ENCODE assay signal across 12 mouse cellular contexts in the genomic region with DNA sequence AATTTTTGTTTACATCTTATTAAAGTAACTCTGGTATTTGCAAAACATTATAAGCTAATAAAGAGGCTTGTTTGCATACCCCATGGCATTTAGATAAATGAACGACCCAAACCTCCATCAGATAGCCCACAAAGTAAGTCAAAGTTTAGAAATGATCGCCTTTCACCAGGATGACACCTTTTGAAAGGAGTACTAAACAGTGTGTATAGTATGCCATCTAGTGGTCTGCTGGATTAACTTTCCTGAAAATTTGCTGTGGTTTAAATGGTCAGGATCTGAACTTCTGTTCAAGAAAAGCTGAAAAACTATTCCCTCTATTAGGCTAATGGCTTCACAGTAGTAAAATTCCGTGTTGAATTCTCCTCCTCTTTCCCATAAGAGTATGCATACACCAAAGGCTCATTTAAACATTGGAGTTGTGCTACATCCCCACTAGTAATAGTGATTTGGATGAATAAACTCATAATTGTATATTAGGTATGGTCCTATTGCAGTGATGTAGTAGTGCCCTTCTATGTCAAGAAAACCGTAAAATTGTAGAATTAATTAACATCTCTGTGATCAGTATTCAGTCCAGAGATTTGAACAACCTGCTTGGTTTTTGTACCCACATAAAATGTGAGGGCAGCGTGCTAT. TPM values are rescaled to one million over a fixed set of nuclear protein-coding genes. Genes with fewer than 3 reads are reported as not detected.
DNase-seq lines count a peak whose midpoint lies in the region; ATAC-seq lines count a peak whose summit lies in the region.
"Had no signal": no experiment of that assay in that cellular context is flagged by ENCODE, and none has a peak within 500 bp of the region (broad histone marks: within the 10 kb centered on the region; RNA-seq: fewer than 3 reads in every experiment).

No protein-coding gene starts in this region.

- DNase-seq in embryonic facial prominence, embryonic 11.5 days (ENCODE audit: low spot score): peak; percentile 76
- no peak for DNase-seq in embryonic facial prominence, embryonic 10.5 days (ENCODE audit: low spot score)
- DNase-seq in midbrain, embryonic 11.5 days (ENCODE audit: low spot score, missing footprints): peak; percentile 83
- DNase-seq in midbrain, embryonic 10.5 days (ENCODE audit: low spot score): no peak
- DNase-seq in hindbrain, embryonic 14.5 days (ENCODE audit: low spot score): peak; percentile 80
- no peak for DNase-seq in gastrocnemius, postnatal 36 days

- no peaks in the 10 kb centered on the region for H3K27me3 ChIP-seq in embryonic facial prominence, embryonic 11.5 days (ENCODE audit: control insufficient read depth, insufficient read depth, low read length)
- H3K27me3 ChIP-seq in embryonic facial prominence, embryonic 10.5 days (replicated peaks; ENCODE audit: low read depth, poor library complexity, severe bottlenecking): no peaks in the 10 kb centered on the region
- no peaks in the 10 kb centered on the region for H3K27me3 ChIP-seq in midbrain, embryonic 11.5 days (ENCODE audit: control insufficient read depth, insufficient read depth, low read length)
- peaks cover 3% of the 10 kb centered on the region; the same call in 1 of the 2 replicates for H3K27me3 ChIP-seq in midbrain, embryonic 10.5 days (ENCODE audit: low read depth, poor library complexity, severe bottlenecking)
- no peaks in the 10 kb centered on the region for H3K27me3 ChIP-seq in hindbrain, embryonic 14.5 days (ENCODE audit: control insufficient read depth, insufficient read depth, low read length)
- H3K27me3 ChIP-seq: liver, embryonic 15.5 days had no signal

- H3K9ac ChIP-seq in embryonic facial prominence, embryonic 11.5 days (replicated peaks; ENCODE audit: low read length): no peak overlapping the region
- no peak overlapping the region for H3K9ac ChIP-seq in midbrain, embryonic 11.5 days (ENCODE audit: low read length)
- no peak overlapping the region for H3K9ac ChIP-seq in hindbrain, embryonic 14.5 days
- H3K9ac ChIP-seq: liver, embryonic 15.5 days had no signal

- H3K4me1 ChIP-seq in embryonic facial prominence, embryonic 11.5 days (ENCODE audit: control insufficient read depth, insufficient read depth, low read length): no peaks in the 10 kb centered on the region
- no peaks in the 10 kb centered on the region for H3K4me1 ChIP-seq in embryonic facial prominence, embryonic 10.5 days
- 0 out of 2 replicates have a peak, but pooled peaks cover 2% of the 10 kb centered on the region for H3K4me1 ChIP-seq in midbrain, embryonic 11.5 days (ENCODE audit: control insufficient read depth, insufficient read depth, low read length)
- H3K4me1 ChIP-seq in midbrain, embryonic 10.5 days: peaks cover 10% of the 10 kb centered on the region; the same call in 1 of the 2 replicates
- no peaks in the 10 kb centered on the region for H3K4me1 ChIP-seq in hindbrain, embryonic 14.5 days (replicated peaks; ENCODE audit: control insufficient read depth, insufficient read depth, low read length)
- H3K4me1 ChIP-seq: liver, embryonic 15.5 days had no signal

- 43% methylated on average over 5 of the region's 5 CpGs for WGBS in embryonic facial prominence, embryonic 11.5 days
- 40% methylated on average over 5 of the region's 5 CpGs for WGBS in embryonic facial prominence, embryonic 10.5 days
- WGBS in midbrain, embryonic 11.5 days: 39% methylated on average over 5 of the region's 5 CpGs
- 39% methylated on average over 5 of the region's 5 CpGs for WGBS in midbrain, embryonic 10.5 days
- 36% methylated on average over 5 of the region's 5 CpGs for WGBS in hindbrain, embryonic 14.5 days

- H3K4me2 ChIP-seq in embryonic facial prominence, embryonic 11.5 days (ENCODE audit: low read depth, low read length): no peak overlapping the region
- H3K4me2 ChIP-seq in midbrain, embryonic 11.5 days: no peak overlapping the region
- no peak overlapping the region for H3K4me2 ChIP-seq in hindbrain, embryonic 14.5 days (replicated peaks)
- H3K4me2 ChIP-seq: liver, embryonic 15.5 days had no signal

- intact Hi-C loops in gastrocnemius, postnatal 36 days (cut with DNase I): loop anchor here (10.0 kb wide), 1 partner anchor 942 kb away; no protein-coding TSS in a partner anchor

- no peak for ATAC-seq in embryonic facial prominence, embryonic 11.5 days (replicated peaks; ENCODE audit: insufficient number of reproducible peaks, low FRiP score, low TSS enrichment, low read depth)
- peak; percentile 57 for ATAC-seq in midbrain, embryonic 11.5 days (ENCODE audit: low FRiP score)
- ATAC-seq in hindbrain, embryonic 14.5 days (ENCODE audit: low FRiP score): peak; percentile 65; the same call in 1 of the 2 replicates
- ATAC-seq in monocyte, adult 5-6 weeks (replicated peaks; ENCODE audit: insufficient number of reproducible peaks, low FRiP score, low TSS enrichment, poor library complexity, severe bottlenecking): no peak
- no peak for ATAC-seq in inflammation-experienced regulatory T-cells, adult 6 months

- H3K4me3 ChIP-seq in embryonic facial prominence, embryonic 11.5 days (ENCODE audit: low read depth, low read length): no peak overlapping the region
- no peak overlapping the region for H3K4me3 ChIP-seq in embryonic facial prominence, embryonic 10.5 days
- no peak overlapping the region for H3K4me3 ChIP-seq in midbrain, embryonic 11.5 days (ENCODE audit: low read depth, low read length)
- no peak overlapping the region for H3K4me3 ChIP-seq in midbrain, embryonic 10.5 days
- no peak overlapping the region for H3K4me3 ChIP-seq in hindbrain, embryonic 14.5 days (replicated peaks; ENCODE audit: low read length)
- H3K4me3 ChIP-seq: liver, embryonic 15.5 days had no signal

- no peaks in the 10 kb centered on the region for H3K9me3 ChIP-seq in embryonic facial prominence, embryonic 11.5 days (replicated peaks; ENCODE audit: control insufficient read depth, low read length)
- H3K9me3 ChIP-seq in embryonic facial prominence, embryonic 10.5 days: no peaks in the 10 kb centered on the region
- no peaks in the 10 kb centered on the region for H3K9me3 ChIP-seq in midbrain, embryonic 11.5 days (ENCODE audit: control insufficient read depth, low read length)
- no peaks in the 10 kb centered on the region for H3K9me3 ChIP-seq in midbrain, embryonic 10.5 days (replicated peaks)
- no peaks in the 10 kb centered on the region for H3K9me3 ChIP-seq in hindbrain, embryonic 14.5 days (ENCODE audit: control insufficient read depth, low read length)
- H3K9me3 ChIP-seq: liver, embryonic 15.5 days had no signal

- no peaks in the 10 kb centered on the region for H3K36me3 ChIP-seq in embryonic facial prominence, embryonic 11.5 days (replicated peaks; ENCODE audit: control insufficient read depth, insufficient read depth, low read depth, low read length)
- H3K36me3 ChIP-seq in embryonic facial prominence, embryonic 10.5 days (replicated peaks): no peaks in the 10 kb centered on the region
- H3K36me3 ChIP-seq in midbrain, embryonic 11.5 days (ENCODE audit: control insufficient read depth, insufficient read depth, low read length): no peaks in the 10 kb centered on the region
- no peaks in the 10 kb centered on the region for H3K36me3 ChIP-seq in midbrain, embryonic 10.5 days
- no peaks in the 10 kb centered on the region for H3K36me3 ChIP-seq in hindbrain, embryonic 14.5 days (replicated peaks; ENCODE audit: control insufficient read depth, insufficient read depth)
- H3K36me3 ChIP-seq: liver, embryonic 15.5 days had no signal

- no peak overlapping the region for H3K27ac ChIP-seq in embryonic facial prominence, embryonic 11.5 days (replicated peaks; ENCODE audit: low read depth, low read length)
- H3K27ac ChIP-seq in embryonic facial prominence, embryonic 10.5 days (replicated peaks): no peak overlapping the region
- no peak overlapping the region for H3K27ac ChIP-seq in midbrain, embryonic 11.5 days (ENCODE audit: low read depth, low read length)
- no peak overlapping the region for H3K27ac ChIP-seq in midbrain, embryonic 10.5 days (replicated peaks)
- H3K27ac ChIP-seq in hindbrain, embryonic 14.5 days: no peak overlapping the region
- H3K27ac ChIP-seq: liver, embryonic 15.5 days had no signal

RNA-seq across cellular contexts. Expression of gene Crisp4, which starts 38.9 kb away (rescaled TPM):
- not detected in 2 replicates for polyA plus RNA-seq in embryonic facial prominence, embryonic 11.5 days (2014; fragmentation: Nextera tagmentation; extraction: Ambion mirVana)
- polyA plus RNA-seq in embryonic facial prominence, embryonic 10.5 days (2016; fragmentation: Nextera tagmentation; extraction: Ambion mirVana): not detected in 2 replicates
- not detected in 2 replicates for polyA plus RNA-seq in midbrain, embryonic 11.5 days (2014; fragmentation: Nextera tagmentation; extraction: Ambion mirVana)
- not detected in 2 replicates for polyA plus RNA-seq in midbrain, embryonic 10.5 days (2016; fragmentation: Nextera tagmentation; extraction: Ambion mirVana)
- polyA plus RNA-seq in hindbrain, embryonic 14.5 days (2014; fragmentation: Nextera tagmentation; extraction: Ambion mirVana): not detected in 2 replicates
- not detected in 3 replicates for total RNA-seq in monocyte, adult 5-6 weeks (2017)
- not detected for total RNA-seq in gastrocnemius, postnatal 36 days (2021)
- not detected for polyA plus RNA-seq in inflammation-experienced regulatory T-cells, adult 6 months (2017; shearing (Covaris generic))
- total RNA-seq: heart, postnatal 14 days had no signal
- polyA plus RNA-seq: C2C12; liver, embryonic 15.5 days; spleen, adult 2 months had no signal

Comparison
In these comparisons a context has a peak if more than half of its experiments do, and no peak if none do; other contexts are left out.
1. DNase-seq: peak in embryonic facial prominence, embryonic 11.5 days (single experiment), midbrain, embryonic 11.5 days (single experiment) and hindbrain, embryonic 14.5 days (single experiment); none in embryonic facial prominence, embryonic 10.5 days (single experiment), midbrain, embryonic 10.5 days (single experiment) and gastrocnemius, postnatal 36 days (0 of 2).
2. ATAC-seq: peak in midbrain, embryonic 11.5 days (single experiment) and hindbrain, embryonic 14.5 days (single experiment); none in embryonic facial prominence, embryonic 11.5 days (single experiment), monocyte, adult 5-6 weeks (single experiment) and inflammation-experienced regulatory T-cells, adult 6 months (single experiment).